Mouse (Mus musculus): Measurements from ENCODE around the gene Cd44. TPM values are rescaled to one million over a fixed set of nuclear protein-coding genes. Genes with fewer than 3 reads are reported as not detected.

Cd44 gene
- polyA plus RNA-seq, 1 experiment from 2014 or later = 145 TPM

DNA sequence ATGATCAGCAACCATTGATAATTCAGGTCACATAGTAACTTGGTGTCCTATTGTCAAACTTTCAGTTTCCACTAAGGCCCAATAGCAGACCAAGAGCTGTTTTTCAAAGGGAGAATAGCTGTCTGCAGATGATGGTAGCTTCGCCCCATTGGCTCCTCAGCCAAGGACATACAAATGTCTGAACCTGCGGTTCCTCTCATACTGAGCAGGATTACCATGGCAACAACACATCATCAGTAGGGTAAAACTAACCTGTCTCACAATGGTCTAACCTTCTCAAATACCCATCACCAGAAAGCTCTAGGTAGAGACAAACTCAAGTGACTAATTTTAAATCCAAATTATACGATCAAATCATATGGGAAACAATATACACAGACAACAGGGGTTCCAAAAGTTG, 72.3 kb downstream of the Cd44 start:
- ChIA-PET POLR2A (interaction anchor here (0.6 kb wide), 1 partner anchor 140 kb away, joined by 4 read pairs; no protein-coding TSS in a partner anchor), CTCF (interaction anchor here (1.4 kb wide), 1 partner anchor 19 kb away, joined by 3 read pairs; no protein-coding TSS in a partner anchor)
- in situ Hi-C loops (cut with MboI; ENCODE audit: low pct_unique_long_range_greater_than_20kb) = no loop called here
- ATAC-seq = peak; percentile 82
- TF ChIP-seq CTCF (IDR thresholded peaks at IDR 0.05) = no peak
- DNase-seq (ENCODE audit: low read depth, low spot score) = no peak
- H3K27me3 ChIP-seq = no peaks in the 10 kb centered on the region

DNA sequence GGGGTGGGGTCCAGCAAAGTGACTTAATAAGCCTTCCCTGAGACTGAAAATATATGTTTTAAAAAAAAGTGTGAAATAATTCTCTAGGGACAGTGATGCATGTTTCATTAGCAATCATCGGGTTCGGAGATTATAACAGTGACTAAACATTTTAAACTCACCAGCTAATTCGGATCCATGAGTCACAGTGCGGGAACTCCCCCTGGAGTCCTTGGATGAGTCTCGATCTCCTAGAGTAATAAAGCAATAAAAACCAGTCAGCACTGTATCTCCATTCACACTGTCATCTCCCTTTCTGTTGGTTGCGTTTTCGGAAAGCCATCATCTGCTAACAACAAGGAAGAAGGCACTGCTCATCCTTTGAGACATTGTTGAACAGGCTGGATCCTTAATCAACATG, 73.1 kb downstream of the Cd44 start:
- ChIA-PET CTCF (interaction anchor here (1.3 to 1.4 kb wide), 2 partner anchors 18 to 195 kb away, joined by 3 to 4 read pairs; no protein-coding TSS in a partner anchor), POLR2A (no interaction called here)
- DNase-seq (ENCODE audit: low read depth, low spot score) (no peak), ATAC-seq (peak; percentile 26)
- in situ Hi-C loops (cut with MboI; ENCODE audit: low pct_unique_long_range_greater_than_20kb) = no loop called here
- no peaks in the 10 kb centered on the region for H3K27me3 ChIP-seq
- TF ChIP-seq CTCF (IDR thresholded peaks at IDR 0.05) = no peak

GRCm38 (mm10) chr2:102827841-102828240, 73.6 kb downstream of the Cd44 start:
- POLR2A ChIA-PET = interaction anchor here (0.9 kb wide), 1 partner anchor 23 kb away, joined by 3 read pairs; no protein-coding TSS in a partner anchor
- DNase-seq (ENCODE audit: low read depth, low spot score) = no peak
- no peak for ATAC-seq
- in situ Hi-C loops (cut with MboI; ENCODE audit: low pct_unique_long_range_greater_than_20kb) = no loop called here
- no peak for TF ChIP-seq CTCF (IDR thresholded peaks at IDR 0.05)
- CTCF ChIA-PET = interaction anchor here (0.8 to 1.3 kb wide), 3 partner anchors 9 to 196 kb away, joined by 3 to 4 read pairs (median 3); no protein-coding TSS in a partner anchor
- H3K27me3 ChIP-seq = no peaks in the 10 kb centered on the region

DNA sequence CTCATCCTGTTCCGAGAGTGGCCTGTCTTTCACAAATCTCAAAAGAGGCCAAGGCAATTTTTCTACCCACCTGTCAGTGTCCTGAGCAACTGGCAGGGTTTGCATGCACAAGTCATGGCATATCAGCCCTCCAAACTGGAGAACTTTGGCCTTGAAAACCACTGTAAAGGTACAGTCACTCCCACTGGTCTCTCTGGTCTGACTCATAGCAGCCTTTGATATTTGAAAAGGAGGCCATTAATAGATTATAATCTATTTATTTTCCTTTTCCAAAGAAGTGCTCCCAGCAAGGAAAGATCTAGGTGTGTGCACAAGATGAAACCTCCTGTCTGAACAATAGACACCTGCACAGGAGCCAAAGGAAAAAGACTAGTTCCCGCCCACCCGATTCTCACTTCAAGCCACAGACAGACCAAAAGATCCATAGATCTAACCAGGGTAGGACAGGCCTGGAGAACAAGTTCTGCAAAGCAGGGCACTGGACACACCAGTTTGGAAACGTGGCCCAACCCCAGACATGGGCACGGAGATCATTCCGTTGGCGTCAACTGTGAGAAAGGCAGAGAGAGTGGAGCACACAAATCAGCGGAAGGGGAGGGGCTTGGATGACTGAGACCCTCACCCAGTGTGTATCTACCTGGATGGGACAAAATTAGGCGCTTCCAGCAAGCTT, 75.4 kb downstream of the Cd44 start:
- DNase-seq (ENCODE audit: low read depth, low spot score) (no peak), ATAC-seq (no peak)
- POLR2A ChIA-PET = interaction anchor here (1.1 kb wide), 1 partner anchor 261 kb away, joined by 3 read pairs; no protein-coding TSS in a partner anchor
- no peak for TF ChIP-seq CTCF (IDR thresholded peaks at IDR 0.05)
- CTCF ChIA-PET = no interaction called here
- in situ Hi-C loops (cut with MboI; ENCODE audit: low pct_unique_long_range_greater_than_20kb) = no loop called here
- H3K27me3 ChIP-seq = no peaks in the 10 kb centered on the region

DNA sequence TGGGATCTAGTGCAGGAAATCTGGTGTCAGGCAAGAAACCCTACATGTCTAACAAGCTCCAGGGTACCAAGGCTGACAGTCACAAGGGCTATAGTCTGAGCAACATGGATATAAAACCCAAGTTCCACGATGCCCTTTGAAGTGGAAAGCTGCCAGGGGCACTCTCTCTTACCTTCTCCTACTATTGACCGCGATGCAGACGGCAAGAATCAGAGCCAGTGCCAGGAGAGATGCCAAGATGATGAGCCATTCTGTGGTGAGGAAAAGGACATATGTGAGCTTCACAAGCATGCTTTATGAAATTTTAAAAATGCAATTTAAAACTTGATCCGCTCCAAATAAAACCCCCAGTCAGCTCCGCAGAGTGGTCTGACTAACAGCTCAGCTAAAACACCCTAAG, 79.4 kb downstream of the Cd44 start:
- in situ Hi-C loops (cut with MboI; ENCODE audit: low pct_unique_long_range_greater_than_20kb) = no loop called here
- no peaks in the 10 kb centered on the region for H3K27me3 ChIP-seq
- POLR2A ChIA-PET = no interaction called here
- DNase-seq (ENCODE audit: low read depth, low spot score) = no peak
- no peak for ATAC-seq
- TF ChIP-seq CTCF (IDR thresholded peaks at IDR 0.05) = no peak
- CTCF ChIA-PET = no interaction called here

GRCm38 (mm10) chr2:102820790-102821189, 80.7 kb downstream of the Cd44 start:
- TF ChIP-seq CTCF (IDR thresholded peaks at IDR 0.05) = no peak
- ChIA-PET CTCF (no interaction called here), POLR2A (no interaction called here)
- in situ Hi-C loops (cut with MboI; ENCODE audit: low pct_unique_long_range_greater_than_20kb) = no loop called here
- DNase-seq (ENCODE audit: low read depth, low spot score) (no peak), ATAC-seq (no peak)
- H3K27me3 ChIP-seq = no peaks in the 10 kb centered on the region

- DNase-seq (ENCODE audit: low read depth, low spot score) = no peak
- CTCF ChIA-PET = interaction anchor here (0.9 kb wide), 1 partner anchor 12 kb away, joined by 3 read pairs; no protein-coding TSS in a partner anchor
- in situ Hi-C loops (cut with MboI; ENCODE audit: low pct_unique_long_range_greater_than_20kb) = no loop called here
- no peak for ATAC-seq
- no peak for TF ChIP-seq CTCF (IDR thresholded peaks at IDR 0.05)
- H3K27me3 ChIP-seq = no peaks in the 10 kb centered on the region
- POLR2A ChIA-PET = no interaction called here
Observed at GRCm38 (mm10) chr2:102820225-102820711, 81.2 kb downstream of the Cd44 start.

DNA sequence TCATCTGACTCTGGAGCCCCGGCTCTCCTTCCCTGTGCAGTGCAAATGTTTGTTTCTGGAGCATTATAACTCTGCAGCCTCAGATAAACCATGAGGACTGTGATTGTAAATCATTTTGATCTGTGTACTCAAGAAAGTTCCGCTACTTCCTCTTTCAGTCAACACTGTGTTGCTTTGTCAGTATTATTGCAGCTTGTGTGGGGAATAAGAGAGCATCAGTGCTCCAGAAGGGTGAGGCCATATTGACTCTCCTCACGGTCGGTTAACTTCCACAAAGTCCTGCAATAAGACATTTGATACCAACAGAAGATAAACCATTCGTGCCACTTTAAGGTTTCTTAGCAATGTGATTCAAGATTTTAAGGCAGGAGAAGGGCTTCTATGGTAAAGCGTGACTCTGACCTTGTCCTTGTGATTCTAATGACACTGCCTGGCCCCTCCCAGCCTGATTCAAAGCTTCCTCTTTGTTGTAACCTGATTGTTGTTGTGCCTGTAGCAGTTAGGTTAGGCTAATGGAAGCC, 86.1 kb downstream of the Cd44 start:
- POLR2A ChIA-PET = no interaction called here
- in situ Hi-C loops (cut with MboI; ENCODE audit: low pct_unique_long_range_greater_than_20kb) = no loop called here
- H3K27me3 ChIP-seq = no peaks in the 10 kb centered on the region
- ATAC-seq (no peak), DNase-seq (ENCODE audit: low read depth, low spot score) (no peak)
- CTCF ChIA-PET = no interaction called here
- no peak for TF ChIP-seq CTCF (IDR thresholded peaks at IDR 0.05)

GRCm38 (mm10) chr2:102812756-102813155, 88.7 kb downstream of the Cd44 start:
- no peaks in the 10 kb centered on the region for H3K27me3 ChIP-seq
- TF ChIP-seq CTCF (IDR thresholded peaks at IDR 0.05) = no peak
- no peak for ATAC-seq
- in situ Hi-C loops (cut with MboI; ENCODE audit: low pct_unique_long_range_greater_than_20kb) = no loop called here
- DNase-seq (ENCODE audit: low read depth, low spot score) = no peak
- POLR2A ChIA-PET = interaction anchor here (0.6 kb wide), 1 partner anchor 69 kb away, joined by 5 read pairs; no protein-coding TSS in a partner anchor
- CTCF ChIA-PET = no interaction called here

GRCm38 (mm10) chr2:102809436-102809835, 92.0 kb downstream of the Cd44 start:
- CTCF ChIA-PET = interaction anchor here (0.8 to 1.4 kb wide), 3 partner anchors 19 to 52 kb away, joined by 3 read pairs; no protein-coding TSS in a partner anchor
- no peaks in the 10 kb centered on the region for H3K27me3 ChIP-seq
- no peak for ATAC-seq
- TF ChIP-seq CTCF (IDR thresholded peaks at IDR 0.05) = no peak
- no peak for DNase-seq (ENCODE audit: low read depth, low spot score)
- in situ Hi-C loops (cut with MboI; ENCODE audit: low pct_unique_long_range_greater_than_20kb) = loop anchor here (10.0 kb wide), 1 partner anchor 215 kb away; no protein-coding TSS in a partner anchor
- POLR2A ChIA-PET = no interaction called here

GRCm38 (mm10) chr2:102807633-102808032, 93.8 kb downstream of the Cd44 start:
- POLR2A ChIA-PET = no interaction called here
- DNase-seq (ENCODE audit: low read depth, low spot score) (no peak), ATAC-seq (no peak)
- no peak for TF ChIP-seq CTCF (IDR thresholded peaks at IDR 0.05)
- in situ Hi-C loops (cut with MboI; ENCODE audit: low pct_unique_long_range_greater_than_20kb) = loop anchor here (10.0 kb wide), 1 partner anchor 213 kb away; no protein-coding TSS in a partner anchor
- no peaks in the 10 kb centered on the region for H3K27me3 ChIP-seq
- CTCF ChIA-PET = interaction anchor here (0.9 to 1.5 kb wide), 4 partner anchors 9 to 205 kb away, joined by 3 to 4 read pairs (median 3); no protein-coding TSS in a partner anchor

Measured in Patski (cell line).